Mouse (Mus musculus): Measurements from ENCODE around the gene Khdc3. TPM values are rescaled to one million over a fixed set of nuclear protein-coding genes. Genes with fewer than 3 reads are reported as not detected.

Khdc3 gene
- total RNA-seq, 2 experiments from 2014 or later = 2.4 to 2.8 TPM

DNA sequence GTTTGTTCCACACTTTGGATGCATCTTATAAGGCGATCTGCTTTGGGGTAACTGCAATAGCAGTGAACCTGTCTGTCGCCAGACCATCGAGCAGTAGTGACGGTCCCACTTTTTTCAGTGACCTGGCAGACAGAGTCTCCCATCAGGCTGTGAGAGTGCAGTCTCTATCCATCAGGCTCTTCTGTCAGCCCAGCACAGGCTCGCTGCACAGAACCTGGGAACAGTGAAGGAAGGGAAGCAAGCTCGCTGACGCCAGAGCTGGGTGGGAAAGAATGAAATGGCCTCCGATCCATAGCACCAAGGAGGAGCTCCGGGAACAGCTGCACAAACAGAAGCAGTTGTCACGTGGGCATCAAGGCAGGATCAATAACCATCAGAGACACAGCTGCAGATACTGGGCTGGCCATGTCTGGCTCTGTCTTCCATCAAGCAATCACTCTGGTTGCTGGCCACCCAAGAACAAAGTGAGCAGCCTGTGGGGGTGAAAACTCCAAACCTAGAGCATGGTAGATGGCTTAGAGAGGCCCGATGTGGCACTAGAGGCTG, 35.8 kb downstream of the Khdc3 start:
- intact Hi-C loops (cut with DNase I) = no loop called here
- no peak for TF ChIP-seq CTCF (IDR thresholded peaks at IDR 0.05)

More for the DNA sequence above, 35.8 kb downstream of the Khdc3 start:
- no peak overlapping the region for H3K27ac ChIP-seq
- H3K4me3 ChIP-seq = no peak overlapping the region
- no peak for DNase-seq (ENCODE audit: extremely low spot score in 1 of 2, low spot score in 2 of 2)

Other genes with a start within 250 kb of the Khdc3 start
- 10 to 100 TPM; 18.6 to 19.5 TPM for gene Pygo1, start 176.2 kb upstream of the Khdc3 start, total RNA-seq (2021)
- 1 to 10 TPM; 1.5 to 1.9 TPM for gene Dyx1c1, start 143.1 kb upstream of the Khdc3 start, total RNA-seq (2021)
- not detected for gene Gm44503, start 143.0 kb upstream of the Khdc3 start, total RNA-seq (2021)
- 10 to 100 TPM in 1 of 2 experiments, 1 to 10 TPM in 1; 9.2 to 10.8 TPM for gene Ccpg1os, start 116.5 kb upstream of the Khdc3 start, total RNA-seq (2021)
- 100 to 1,000 TPM; 124 to 128 TPM for gene Ccpg1, start 116.4 kb upstream of the Khdc3 start, total RNA-seq (2021)
- gene Pigb, start 61.5 kb upstream of the Khdc3 start, total RNA-seq (2021) = 10 to 100 TPM; 15.4 to 16.2 TPM
- 1 to 10 TPM; 7.5 to 8.9 TPM for gene Rab27a, start 57.0 kb upstream of the Khdc3 start, total RNA-seq (2021)
- gene Gm20509, start 634 bp downstream of the Khdc3 start, total RNA-seq (2021) = not detected
- gene Rsl24d1, start 11.6 kb downstream of the Khdc3 start, total RNA-seq (2021) = 10 to 100 TPM; 53.9 to 54.2 TPM

All from left cerebral cortex, adult 2 months (tissue).